Mouse (Mus musculus): Measurements from ENCODE around the gene Sergef.

DNA sequence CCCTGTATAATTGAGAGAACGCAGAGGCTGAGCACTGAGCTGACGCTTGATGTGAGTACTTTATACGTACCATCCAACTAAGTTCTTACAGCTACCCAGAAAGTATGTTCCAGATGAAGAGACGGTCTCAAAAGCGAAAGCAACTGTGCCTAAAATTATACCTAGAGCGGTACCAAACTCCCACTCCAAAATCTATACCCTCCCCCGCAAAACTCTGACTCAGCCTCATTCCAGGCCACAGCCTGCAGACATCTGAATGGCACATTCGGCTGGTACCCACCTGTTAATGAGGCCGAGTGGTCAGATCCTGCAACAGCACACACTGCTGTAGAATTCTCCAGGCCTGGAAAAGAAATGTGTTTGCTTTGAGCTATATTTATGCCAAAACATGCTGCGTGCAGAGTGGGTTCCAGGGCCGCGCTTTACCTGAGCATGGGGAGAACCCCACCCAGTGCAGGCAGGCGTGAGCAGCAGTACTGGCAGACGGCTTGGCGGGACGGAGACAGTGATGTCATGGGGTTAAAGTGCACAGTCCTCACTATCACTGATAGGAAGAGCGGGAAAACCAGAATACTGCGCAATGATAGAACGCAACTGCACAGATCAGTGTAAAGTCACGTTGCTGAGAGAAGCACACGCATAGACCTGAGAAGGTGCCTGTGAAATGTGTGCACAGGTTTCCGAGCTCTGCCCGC, 21.0 kb downstream of the Sergef start:
- no peak for TF ChIP-seq CTCF (IDR thresholded peaks at IDR 0.05; ENCODE audit: low read depth)
- no peak for TF ChIP-seq EP300 (IDR thresholded peaks at IDR 0.05; ENCODE audit: low read depth)

Data from liver, embryonic 14.5 days (tissue).